Mouse (Mus musculus): ENCODE measurements at regions not wholly inside any gene's neighbourhood (a gene's known extent, or its start where the extent isn't known, plus 50 kb on each side); places are given as distances from the start of the nearest gene placed in this dataset.

DNA sequence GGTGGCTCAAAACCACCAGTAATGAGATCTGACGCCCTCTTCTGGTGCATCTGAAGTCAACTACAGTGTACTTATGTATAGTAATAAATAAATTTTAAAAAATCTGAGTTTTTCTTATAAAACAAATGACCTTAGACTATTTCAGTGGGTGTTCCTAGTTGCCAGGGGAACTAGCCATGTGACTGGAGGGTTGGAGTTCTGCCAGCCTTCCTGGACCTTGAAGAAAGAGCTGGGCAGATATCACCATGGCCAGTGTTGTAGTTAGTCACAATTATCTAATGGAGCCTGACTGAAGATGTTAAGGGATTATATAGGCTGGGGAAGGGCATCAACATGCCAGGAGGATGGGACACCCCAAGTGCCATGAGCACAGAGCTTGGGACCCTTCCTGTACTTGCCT, 217.2 kb downstream of the Tpra1 start:
- TF ChIP-seq ETS1 (conservative IDR thresholded peaks at IDR 0.05; ENCODE audit: low read depth, low read length) (no peak), KAT2A (IDR thresholded peaks at IDR 0.05; ENCODE audit: insufficient replicate concordance, low read length) (no peak), MAX (IDR thresholded peaks at IDR 0.05; ENCODE audit: low read length) (no peak), MAFK (IDR thresholded peaks at IDR 0.05; ENCODE audit: insufficient replicate concordance, low read length) (no peak), CTCF (conservative IDR thresholded peaks at IDR 0.05 in 1 of 2, IDR thresholded peaks at IDR 0.05 in 1 of 2; ENCODE audit: low read depth in 2 of 2, low read length in 2 of 2) (no peak), MXI1 (IDR thresholded peaks at IDR 0.05; ENCODE audit: low read depth, low read length) (no peak)

All from CH12.LX (cell line).